Mouse (Mus musculus) limb, embryonic 15.5 days (tissue): ENCODE measurements around the gene Wee1. TPM values are rescaled to one million over a fixed set of nuclear protein-coding genes. Genes with fewer than 3 reads are reported as not detected.
"Not testable (repeated sequence)": the region's sequence is repeated elsewhere in the genome, so short reads cannot be mapped to it uniquely, and the experiment has no call there.

Experiments used
- ATAC-seq: fragments of 200-750 bp; cut with Nextera tagmentation; 2 replicates; pipeline ENCODE4 v1.8.0; 2017; ENCODE audit warnings: low read depth, moderate TSS enrichment; ENCODE audit not compliant: insufficient number of reproducible peaks, low FRiP score, low TSS enrichment
- H3K27ac ChIP-seq: fragments of 300-500 bp; sonication (generic); 2 replicates; pipeline ENCODE4 v1.5.1; 2015; ENCODE audit warnings: moderate library complexity, mild to moderate bottlenecking, inconsistent platforms
- H3K27me3 ChIP-seq: fragments of 300-500 bp; sonication (generic); 2 replicates; pipeline ENCODE4 v1.6.1; 2015; ENCODE audit warnings: inconsistent platforms
- H3K36me3 ChIP-seq: fragments of 300-500 bp; sonication (generic); 2 replicates; pipeline ENCODE4 v1.6.1; 2015; ENCODE audit warnings: inconsistent platforms
- H3K4me1 ChIP-seq: fragments of 300-500 bp; sonication (generic); 2 replicates; pipeline ENCODE4 v1.6.1; 2015; ENCODE audit warnings: inconsistent platforms
- H3K4me2 ChIP-seq: fragments of 300-500 bp; sonication (generic); 2 replicates; pipeline ENCODE4 v1.6.1; 2015; ENCODE audit warnings: mild to moderate bottlenecking, inconsistent platforms
- H3K4me3 ChIP-seq: fragments of 300-500 bp; sonication (generic); 2 replicates; pipeline ENCODE4 v1.5.1; 2015; ENCODE audit warnings: mild to moderate bottlenecking, inconsistent platforms
- H3K9ac ChIP-seq: fragments of 300-500 bp; sonication (generic); 2 replicates; pipeline ENCODE4 v1.6.1; 2015; ENCODE audit warnings: inconsistent platforms
- H3K9me3 ChIP-seq: fragments of 300-500 bp; sonication (generic); 2 replicates; pipeline ENCODE4 v1.6.1; 2016; ENCODE audit warnings: inconsistent platforms
- WGBS: fragments of 180-500 bp; shearing (Covaris S2); methylation state at CpG from one replicate; pipeline ENCODE4 v1.1.7; 2015; 5-methylcytosine and 5-hydroxymethylcytosine counted together
- polyA plus RNA-seq: library from polyadenylated mRNA; unstranded; fragments of >200 nt; fragmentation: Nextera tagmentation; extraction: Ambion mirVana; gene quantifications from 2 replicates; pipeline ENCODE4 v1.2.1, GENCODE M21; 2015

The Wee1 gene
- polyA plus RNA-seq, 1 experiment from 2014 or later = 20.5 TPM

DNA sequence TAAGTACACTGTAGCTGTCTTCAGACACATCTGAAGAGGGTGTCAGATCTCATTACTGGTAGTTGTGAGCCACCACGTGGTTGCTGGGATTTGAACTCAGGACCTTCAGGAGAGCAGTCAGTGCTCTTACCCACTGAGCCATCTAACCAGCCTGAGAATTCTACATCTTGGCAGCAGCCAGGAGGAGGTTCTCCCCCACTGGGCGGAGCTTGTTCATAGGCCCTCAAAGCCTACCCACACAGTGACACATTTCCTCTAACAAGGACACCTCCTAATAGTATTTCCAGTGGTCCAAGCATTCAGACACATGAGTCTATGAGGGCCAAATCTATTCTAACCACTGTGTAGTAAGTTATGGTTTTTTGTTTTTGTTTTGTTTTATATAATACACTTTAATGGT is 6.7 kb downstream of the Wee1 start:
- no peak for ATAC-seq
- Histone ChIP-seq H3K36me3 (peaks cover 36% of the 10 kb centered on the region), H3K27me3 (no peaks in the 10 kb centered on the region), H3K4me1 (peaks cover 5% of the 10 kb centered on the region), H3K27ac (no peak overlapping the region), H3K4me2 (no peak overlapping the region), H3K9ac (no peak overlapping the region), H3K4me3 (no peak overlapping the region), H3K9me3 (no peaks in the 10 kb centered on the region)
- 82% methylated on average over 2 of the region's 2 CpGs for WGBS

DNA sequence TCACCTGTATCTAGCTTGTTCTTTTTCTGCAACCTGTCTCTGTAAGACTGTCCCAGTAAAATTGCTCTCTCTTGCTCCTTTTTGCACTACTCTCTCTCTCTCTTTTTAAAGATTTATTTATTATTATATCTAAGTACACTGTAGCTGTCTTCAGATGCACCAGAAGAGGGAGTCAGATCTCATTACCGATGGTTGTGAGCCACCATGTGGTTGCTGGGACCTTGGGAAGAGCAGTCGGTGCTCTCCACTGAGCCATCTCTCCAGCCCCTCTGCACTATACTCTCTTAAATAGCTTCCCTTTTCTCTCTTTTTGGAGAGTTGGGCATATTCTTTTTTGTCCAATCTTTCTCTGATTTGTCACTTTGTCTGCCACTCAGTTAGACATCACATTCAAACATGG is 10.4 kb downstream of the Wee1 start:
- H3K9me3 ChIP-seq, H3K4me1 ChIP-seq, H3K9ac ChIP-seq, H3K27me3 ChIP-seq, H3K4me2 ChIP-seq, ATAC-seq, H3K4me3 ChIP-seq, H3K27ac ChIP-seq: not testable (repeated sequence)
- 88% methylated on average over 2 of the region's 2 CpGs for WGBS
- H3K36me3 ChIP-seq = peaks cover 63% of the 10 kb centered on the region

DNA sequence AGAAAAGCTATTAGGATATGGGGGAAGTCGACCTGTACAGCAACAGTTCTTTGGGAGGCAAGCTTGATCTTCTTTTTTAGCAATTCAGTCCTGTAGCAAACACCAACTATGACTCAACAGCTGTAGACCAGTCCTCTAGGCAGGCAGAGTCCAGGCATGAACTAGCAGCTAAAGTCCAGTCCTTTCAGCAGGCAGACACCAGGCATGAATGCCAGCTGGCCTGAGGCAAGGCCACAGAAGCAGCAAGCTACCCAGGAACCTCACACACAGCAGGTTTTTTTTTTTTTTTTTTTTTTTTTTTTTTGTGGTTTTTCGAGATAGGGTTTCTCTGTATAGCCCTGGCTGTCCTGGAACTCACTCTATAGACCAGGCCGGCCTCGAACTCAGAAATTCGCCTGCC is 12.1 kb downstream of the Wee1 start:
- peaks cover 70% of the 10 kb centered on the region for H3K36me3 ChIP-seq
- H3K9ac ChIP-seq = no peak overlapping the region
- 95% methylated on average over 5 of the region's 5 CpGs for WGBS
- ATAC-seq = no peak
- no peak overlapping the region for H3K4me2 ChIP-seq
- H3K4me3 ChIP-seq = no peak overlapping the region
- no peaks in the 10 kb centered on the region for H3K9me3 ChIP-seq
- H3K27me3 ChIP-seq = no peaks in the 10 kb centered on the region
- H3K27ac ChIP-seq = no peak overlapping the region
- no peaks in the 10 kb centered on the region for H3K4me1 ChIP-seq

DNA sequence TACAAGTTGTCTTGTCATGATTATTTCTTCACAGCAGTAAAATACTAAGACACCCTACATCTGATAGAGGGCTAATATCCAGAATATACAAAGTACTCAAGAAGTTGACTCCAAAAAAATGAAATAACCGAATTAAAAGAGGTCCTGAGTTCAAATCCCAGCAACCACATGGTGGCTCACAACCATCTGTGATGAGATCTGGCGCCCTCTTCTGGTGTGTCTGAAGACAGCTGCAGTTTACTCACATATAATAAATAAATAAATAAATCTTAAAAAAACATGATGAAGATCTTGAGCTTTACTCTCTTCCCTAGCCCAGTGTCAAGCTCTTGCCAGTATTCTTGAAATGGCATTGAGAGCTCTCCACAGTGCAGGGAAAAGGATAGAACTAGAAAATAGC is 16.7 kb downstream of the Wee1 start:
- no peak overlapping the region for H3K4me2 ChIP-seq
- ATAC-seq = no peak

DNA sequence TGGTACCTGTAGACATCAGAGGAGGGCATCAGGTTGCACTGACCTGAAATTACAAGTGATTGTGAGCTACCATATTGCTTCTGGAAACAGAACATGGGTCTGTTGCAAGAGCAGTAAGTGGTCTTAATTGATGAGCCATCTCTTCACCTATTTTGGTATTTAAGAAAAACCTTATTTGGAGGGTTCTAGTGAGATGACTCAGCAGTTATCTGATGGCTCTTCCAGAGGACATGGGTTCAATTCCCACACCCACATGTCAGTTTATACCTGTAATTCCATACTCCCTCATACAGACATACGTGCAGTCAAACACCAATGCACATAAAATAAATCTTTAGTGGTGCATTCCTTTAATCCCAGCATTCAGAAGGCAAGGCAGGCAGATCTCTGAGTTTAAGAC is 22.0 kb downstream of the Wee1 start:
- Histone ChIP-seq H3K4me1 (no peaks in the 10 kb centered on the region), H3K27ac (no peak overlapping the region), H3K4me3 (no peak overlapping the region), H3K9me3 (no peaks in the 10 kb centered on the region), H3K4me2 (no peak overlapping the region), H3K9ac (no peak overlapping the region), H3K27me3 (no peaks in the 10 kb centered on the region), H3K36me3 (peaks cover 57% of the 10 kb centered on the region)
- WGBS = 83% methylated on average over 1 of the region's 1 CpGs
- ATAC-seq = no peak

More for the DNA sequence above, 16.7 kb downstream of the Wee1 start:
- no peaks in the 10 kb centered on the region for H3K27me3 ChIP-seq
- H3K4me3 ChIP-seq = no peak overlapping the region
- H3K9me3 ChIP-seq = no peaks in the 10 kb centered on the region
- H3K9ac ChIP-seq = no peak overlapping the region
- 89% methylated on average over 2 of the region's 2 CpGs for WGBS
- H3K36me3 ChIP-seq = peaks cover 87% of the 10 kb centered on the region
- no peak overlapping the region for H3K27ac ChIP-seq
- H3K4me1 ChIP-seq = no peaks in the 10 kb centered on the region

DNA sequence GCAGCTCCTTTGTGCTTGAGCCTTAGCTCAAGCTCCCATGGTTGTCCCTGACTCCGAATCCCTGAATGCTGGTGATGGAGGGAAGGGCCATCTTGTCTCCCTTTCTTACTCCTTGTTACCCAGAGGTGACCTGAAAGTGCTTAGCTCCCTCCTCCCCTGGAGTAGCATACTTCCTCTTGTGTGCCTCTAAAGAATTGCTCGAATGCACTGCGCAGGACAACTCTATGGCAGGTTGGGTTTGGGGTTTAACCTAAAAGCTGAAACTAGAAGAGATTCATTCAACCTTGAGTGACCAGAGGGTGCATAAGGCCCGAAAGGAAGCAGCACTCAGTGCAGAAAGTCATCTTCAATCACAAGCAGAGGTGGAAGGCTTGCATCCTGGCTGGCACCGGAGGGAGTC is 31.0 kb downstream of the Wee1 start:
- WGBS = 80% methylated on average over 5 of the region's 5 CpGs
- no peak overlapping the region for H3K4me3 ChIP-seq
- no peaks in the 10 kb centered on the region for H3K9me3 ChIP-seq
- no peak overlapping the region for H3K9ac ChIP-seq
- H3K27me3 ChIP-seq = no peaks in the 10 kb centered on the region
- H3K27ac ChIP-seq = no peak overlapping the region
- H3K4me1 ChIP-seq = peaks cover 13% of the 10 kb centered on the region
- H3K4me2 ChIP-seq = no peak overlapping the region
- no peak for ATAC-seq
- no peaks in the 10 kb centered on the region for H3K36me3 ChIP-seq

DNA sequence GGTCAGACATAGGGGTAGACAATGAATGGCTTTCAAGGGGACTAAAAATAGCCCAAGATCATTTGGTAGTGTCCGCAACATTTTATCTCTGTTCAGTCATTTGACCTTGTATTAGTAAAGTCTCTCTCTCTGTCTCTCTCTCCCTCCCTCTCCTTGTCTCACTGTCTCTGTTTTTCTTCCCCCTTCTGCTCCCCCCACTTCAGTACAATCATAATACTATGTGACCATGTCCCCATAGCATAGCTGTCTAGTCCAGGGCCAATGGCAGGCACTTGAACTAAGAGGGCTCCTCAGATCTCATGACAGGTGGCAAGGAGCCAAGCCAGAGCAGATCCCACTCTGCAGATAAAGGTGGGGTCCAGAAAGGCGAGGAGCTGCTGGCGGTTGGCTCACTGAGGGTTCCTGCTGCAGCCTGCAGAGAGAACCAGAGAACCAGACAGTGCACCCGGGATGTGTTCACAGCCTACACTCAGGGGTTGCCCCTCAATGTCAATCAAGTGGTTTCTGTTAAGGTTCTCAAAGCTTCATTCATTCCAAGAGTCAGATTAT is 34.9 kb downstream of the Wee1 start:
- Histone ChIP-seq H3K27ac (0 out of 2 replicates have a peak overlapping the region, but pooled peaks have one; percentile 38), H3K9me3 (no peaks in the 10 kb centered on the region), H3K27me3 (no peaks in the 10 kb centered on the region), H3K36me3 (no peaks in the 10 kb centered on the region), H3K4me3 (no peak overlapping the region), H3K4me2 (no peak overlapping the region), H3K4me1 (peaks cover 15% of the 10 kb centered on the region), H3K9ac (no peak overlapping the region)
- no peak for ATAC-seq
- 57% methylated on average over 4 of the region's 4 CpGs for WGBS

DNA sequence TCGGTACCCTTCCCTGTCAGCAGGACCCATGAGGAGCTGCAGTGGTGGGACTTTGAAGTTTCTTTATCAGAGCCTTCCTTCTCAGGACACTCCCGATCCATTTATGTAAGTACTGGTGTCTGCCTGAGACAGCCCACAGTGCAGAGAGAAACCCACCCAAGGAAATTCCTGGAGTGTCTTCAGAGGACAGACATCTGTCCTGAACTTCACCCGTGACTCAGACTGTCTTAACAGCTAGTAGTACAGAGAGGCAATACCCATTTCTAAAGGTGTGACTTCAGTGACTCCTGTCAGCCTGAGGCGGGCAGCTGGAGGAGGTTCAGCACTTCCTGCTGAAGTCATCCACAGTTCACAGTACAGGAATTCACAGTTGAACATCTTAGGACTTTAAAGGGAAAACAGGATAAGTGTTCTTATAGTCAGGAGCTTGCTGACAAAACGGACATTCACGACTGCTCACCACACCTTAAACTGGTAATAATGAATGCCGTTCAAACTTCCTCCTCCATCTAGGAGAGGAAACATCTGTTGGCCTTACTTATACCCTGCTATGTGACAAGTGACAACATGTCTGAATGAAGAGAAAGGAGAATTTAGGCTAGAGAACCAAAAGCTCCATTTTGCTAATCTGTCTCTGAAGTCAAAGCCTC is 35.5 kb downstream of the Wee1 start:
- WGBS = 21% methylated on average over 7 of the region's 7 CpGs
- Histone ChIP-seq H3K9me3 (no peaks in the 10 kb centered on the region), H3K36me3 (no peaks in the 10 kb centered on the region), H3K27ac (peak overlapping the region; percentile 38; the same call in 1 of the 2 replicates), H3K4me1 (peaks cover 15% of the 10 kb centered on the region), H3K4me3 (no peak overlapping the region), H3K27me3 (no peaks in the 10 kb centered on the region), H3K9ac (no peak overlapping the region), H3K4me2 (no peak overlapping the region)
- ATAC-seq = peak; percentile 53; the same call in 1 of the 2 replicates

DNA sequence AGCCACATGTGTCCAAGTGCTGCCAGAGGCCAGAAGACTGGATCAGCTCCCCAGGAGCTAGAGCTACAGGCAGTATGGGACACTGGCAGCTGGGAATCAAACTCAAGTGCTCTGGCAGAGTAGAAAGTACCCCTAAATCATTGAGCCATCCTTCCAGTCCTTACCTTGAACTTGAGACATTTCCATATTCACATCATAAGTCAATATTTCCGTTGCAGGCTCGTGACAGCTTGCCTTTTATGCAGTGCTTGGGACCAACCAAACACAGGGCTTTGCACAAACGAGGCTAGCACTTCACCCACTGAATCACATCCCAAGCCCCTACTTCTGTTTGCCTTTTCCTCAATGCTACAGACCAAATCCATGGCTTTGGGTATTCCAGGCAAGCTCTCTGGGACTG is 36.2 kb downstream of the Wee1 start:
- H3K36me3 ChIP-seq = no peaks in the 10 kb centered on the region
- H3K9ac ChIP-seq = no peak overlapping the region
- no peak overlapping the region for H3K4me2 ChIP-seq
- no peak for ATAC-seq
- peak overlapping the region; percentile 11; the same call in 1 of the 2 replicates for H3K27ac ChIP-seq
- WGBS = 60% methylated on average over 3 of the region's 3 CpGs
- peaks cover 15% of the 10 kb centered on the region for H3K4me1 ChIP-seq
- H3K4me3 ChIP-seq = no peak overlapping the region
- H3K27me3 ChIP-seq = no peaks in the 10 kb centered on the region
- no peaks in the 10 kb centered on the region for H3K9me3 ChIP-seq

DNA sequence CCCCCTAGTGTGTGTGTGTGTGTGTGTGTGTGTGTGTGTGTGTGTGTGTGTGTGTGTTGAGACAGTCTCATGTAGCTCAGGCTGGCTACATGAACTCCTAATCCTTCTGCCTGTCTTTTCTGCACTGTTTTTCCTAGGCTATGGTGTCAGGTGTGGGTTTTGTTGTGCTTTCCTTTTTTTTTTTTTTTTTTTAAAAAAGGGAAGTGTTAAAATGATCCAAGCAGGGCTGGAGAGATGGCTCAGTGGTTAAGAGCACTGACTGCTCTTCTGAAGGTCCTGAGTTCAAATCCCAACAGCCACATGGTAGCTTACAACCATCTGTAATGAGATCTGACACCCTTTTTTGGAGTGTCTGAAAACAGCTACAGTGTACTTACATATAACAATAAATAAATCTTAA is 38.3 kb downstream of the Wee1 start:
- not testable (repeated sequence) for H3K27me3 ChIP-seq, ATAC-seq, H3K27ac ChIP-seq, H3K4me3 ChIP-seq, H3K9ac ChIP-seq, H3K4me2 ChIP-seq, H3K9me3 ChIP-seq, H3K36me3 ChIP-seq
- H3K4me1 ChIP-seq = peaks cover 18% of the 10 kb centered on the region

DNA sequence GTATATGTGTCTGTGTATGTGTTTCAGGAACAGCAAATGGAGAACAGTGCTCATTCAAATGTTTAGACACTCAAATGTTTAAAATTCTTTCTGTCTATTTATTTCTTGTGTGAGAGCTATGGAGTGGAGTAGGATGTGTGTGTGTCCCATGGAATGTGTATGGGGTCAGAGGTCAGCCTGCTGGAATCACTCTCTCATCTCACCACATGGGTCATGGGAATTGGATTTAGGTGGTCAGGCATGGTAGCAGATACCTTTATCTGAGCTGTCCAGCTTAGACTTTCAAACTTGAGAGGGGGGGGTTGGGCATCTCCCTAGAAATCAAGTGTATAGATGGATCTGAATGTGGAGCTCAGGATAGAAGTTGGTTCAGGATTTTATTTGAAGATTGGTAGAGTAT is 38.8 kb downstream of the Wee1 start:
- no peaks in the 10 kb centered on the region for H3K27me3 ChIP-seq
- H3K36me3 ChIP-seq = no peaks in the 10 kb centered on the region
- no peaks in the 10 kb centered on the region for H3K9me3 ChIP-seq
- H3K4me2 ChIP-seq = no peak overlapping the region
- no peak for ATAC-seq
- peaks cover 18% of the 10 kb centered on the region for H3K4me1 ChIP-seq
- no peak overlapping the region for H3K9ac ChIP-seq
- H3K4me3 ChIP-seq = no peak overlapping the region
- H3K27ac ChIP-seq = no peak overlapping the region

DNA sequence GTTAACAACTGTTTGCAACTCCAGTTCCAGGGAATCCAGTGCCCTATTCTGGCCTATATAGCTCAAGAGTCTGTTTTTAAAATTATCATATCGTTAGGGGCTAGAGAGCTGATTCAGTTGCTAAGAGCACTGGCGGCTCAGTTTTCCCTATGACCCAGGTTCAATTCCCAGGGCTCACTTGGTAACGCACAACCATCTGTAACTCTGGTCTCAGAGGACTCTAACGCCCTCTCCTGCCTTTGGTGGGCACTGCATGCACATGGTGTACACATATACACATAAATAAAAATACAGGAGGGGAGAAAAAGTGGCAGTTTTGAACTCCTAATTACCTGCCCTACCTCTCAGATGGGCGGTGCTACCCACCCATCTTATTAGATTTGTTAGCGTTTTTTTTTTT is 41.2 kb downstream of the Wee1 start:
- Histone ChIP-seq H3K27me3 (no peaks in the 10 kb centered on the region), H3K36me3 (no peaks in the 10 kb centered on the region), H3K4me2 (no peak overlapping the region), H3K27ac (no peak overlapping the region), H3K9me3 (no peaks in the 10 kb centered on the region), H3K9ac (no peak overlapping the region), H3K4me1 (0 out of 2 replicates have a peak, but pooled peaks cover 4% of the 10 kb centered on the region), H3K4me3 (no peak overlapping the region)
- no peak for ATAC-seq
- 85% methylated on average over 6 of the region's 6 CpGs for WGBS
